In genomic region chr13:103211501-103211941, GRCm38 (mm10) we compare ENCODE assay signal across 8 mouse cellular contexts.
A peak's percentile ranks its signal among the peaks of the same experiment; 100 is the strongest.
DNase-seq lines count a peak whose midpoint lies in the region; ATAC-seq and TF ChIP-seq lines count a peak whose summit lies in the region.
"Had no signal": no experiment of that assay in that cellular context is flagged by ENCODE, and none has a peak within 500 bp of the region (broad histone marks: within the 10 kb centered on the region; RNA-seq: fewer than 3 reads in every experiment).

No protein-coding gene starts in this region.

- no peaks in the 10 kb centered on the region for H3K9me3 ChIP-seq in heart, embryonic 10.5 days
- H3K9me3 ChIP-seq in stomach, embryonic 16.5 days (replicated peaks; ENCODE audit: control insufficient read depth, low read length): no peaks in the 10 kb centered on the region
- H3K9me3 ChIP-seq: limb, embryonic 13.5 days had no signal

- peak; percentile 82 for ATAC-seq in stomach, embryonic 16.5 days (ENCODE audit: insufficient read depth, low FRiP score)

- H3K27ac ChIP-seq in heart, embryonic 10.5 days: peak overlapping the region; percentile 22; the same call in 1 of the 2 replicates
- H3K27ac ChIP-seq in left cerebral cortex, adult 2 months: peak overlapping the region; percentile 78
- peak overlapping the region; percentile 50 for H3K27ac ChIP-seq in stomach, embryonic 16.5 days (ENCODE audit: low read length)
- H3K27ac ChIP-seq in thymus, adult 2 months (ENCODE audit: control insufficient read depth, insufficient read depth, low read length): no peak overlapping the region
- H3K27ac ChIP-seq: limb, embryonic 13.5 days had no signal

- peaks cover 10% of the 10 kb centered on the region for H3K4me1 ChIP-seq in heart, embryonic 10.5 days
- peaks cover 6% of the 10 kb centered on the region; the same call in 1 of the 2 replicates for H3K4me1 ChIP-seq in stomach, embryonic 16.5 days (ENCODE audit: control insufficient read depth, insufficient read depth, low read length)
- no peaks in the 10 kb centered on the region for H3K4me1 ChIP-seq in thymus, adult 2 months (replicated peaks; ENCODE audit: control insufficient read depth, insufficient read depth, low read length)

- H3K4me3 ChIP-seq in heart, embryonic 10.5 days: no peak overlapping the region
- no peak overlapping the region for H3K4me3 ChIP-seq in left cerebral cortex, adult 2 months
- H3K4me3 ChIP-seq in stomach, embryonic 16.5 days (replicated peaks; ENCODE audit: low read length): no peak overlapping the region
- H3K4me3 ChIP-seq in thymus, adult 2 months (ENCODE audit: control insufficient read depth, insufficient read depth, low read length): no peak overlapping the region
- H3K4me3 ChIP-seq: limb, embryonic 13.5 days had no signal

- intact Hi-C loops in left cerebral cortex, adult 2 months (cut with DNase I): no loop called here

- no peaks in the 10 kb centered on the region for H3K36me3 ChIP-seq in heart, embryonic 10.5 days
- no peaks in the 10 kb centered on the region for H3K36me3 ChIP-seq in stomach, embryonic 16.5 days (ENCODE audit: control insufficient read depth, insufficient read depth, low read length)
- H3K36me3 ChIP-seq in thymus, adult 2 months (ENCODE audit: control insufficient read depth, insufficient read depth, low read length): no peaks in the 10 kb centered on the region
- H3K36me3 ChIP-seq: limb, embryonic 13.5 days had no signal

- H3K27me3 ChIP-seq in heart, embryonic 10.5 days (ENCODE audit: insufficient read depth, poor library complexity, severe bottlenecking): no peaks in the 10 kb centered on the region
- H3K27me3 ChIP-seq in stomach, embryonic 16.5 days (ENCODE audit: control insufficient read depth, insufficient read depth, low read length): no peaks in the 10 kb centered on the region
- no peaks in the 10 kb centered on the region for H3K27me3 ChIP-seq in thymus, adult 2 months (ENCODE audit: control insufficient read depth, insufficient read depth, low read length)
- H3K27me3 ChIP-seq: limb, embryonic 13.5 days had no signal

- no peak for TF ChIP-seq CTCF in left cerebral cortex, adult 2 months (IDR thresholded peaks at IDR 0.05)
- no peak for TF ChIP-seq CTCF in thymus, adult 2 months (IDR thresholded peaks at IDR 0.05; ENCODE audit: borderline replicate concordance, control insufficient read depth, extremely low read depth, insufficient read depth, low read length, poor library complexity)

- TF ChIP-seq POLR2A in thymus, adult 2 months (IDR thresholded peaks at IDR 0.05; ENCODE audit: control insufficient read depth, extremely low read depth, insufficient read depth, low read length, poor library complexity): no peak

- 71% methylated on average over 11 of the region's 11 CpGs for WGBS in heart, embryonic 10.5 days
- 48% methylated on average over 11 of the region's 11 CpGs for WGBS in stomach, embryonic 16.5 days
- WGBS in thymus, adult 2 months: 83% methylated on average over 11 of the region's 11 CpGs

- peak; percentile 75 for DNase-seq in NIH3T3 (ENCODE audit: low read depth)
- DNase-seq in adrenal gland, postnatal 36 days: peak; percentile 67 to 68
- peak; percentile 62 for DNase-seq in heart, embryonic 10.5 days (ENCODE audit: low spot score)
- DNase-seq in left cerebral cortex, adult 2 months (ENCODE audit: extremely low spot score in 1 of 2, low spot score in 2 of 2): peak; percentile 23 to 59
- DNase-seq in thymus, adult 2 months: no peak
- no peak for DNase-seq in thymus, postnatal 4 days

- no peak overlapping the region for H3K9ac ChIP-seq in stomach, embryonic 16.5 days (ENCODE audit: low read length)
- H3K9ac ChIP-seq: limb, embryonic 13.5 days had no signal

- H3K4me2 ChIP-seq in stomach, embryonic 16.5 days (ENCODE audit: low read depth, low read length): peak overlapping the region; percentile 6; the same call in 1 of the 2 replicates
- H3K4me2 ChIP-seq: limb, embryonic 13.5 days had no signal

Comparison
In these comparisons a context has a peak if more than half of its experiments do, and no peak if none do; other contexts are left out.
1. DNase-seq: peak in NIH3T3 (single experiment), adrenal gland, postnatal 36 days (2 of 2), heart, embryonic 10.5 days (single experiment) and left cerebral cortex, adult 2 months (2 of 2); none in thymus, adult 2 months (single experiment) and thymus, postnatal 4 days (single experiment).